Mouse (Mus musculus): ENCODE results near the gene Cdc42ep4. TPM values are rescaled to one million over a fixed set of nuclear protein-coding genes. Genes with fewer than 3 reads are reported as not detected.

The Cdc42ep4 gene
- polyA plus RNA-seq, 1 experiment from 2014 or later, result 109 TPM

DNA sequence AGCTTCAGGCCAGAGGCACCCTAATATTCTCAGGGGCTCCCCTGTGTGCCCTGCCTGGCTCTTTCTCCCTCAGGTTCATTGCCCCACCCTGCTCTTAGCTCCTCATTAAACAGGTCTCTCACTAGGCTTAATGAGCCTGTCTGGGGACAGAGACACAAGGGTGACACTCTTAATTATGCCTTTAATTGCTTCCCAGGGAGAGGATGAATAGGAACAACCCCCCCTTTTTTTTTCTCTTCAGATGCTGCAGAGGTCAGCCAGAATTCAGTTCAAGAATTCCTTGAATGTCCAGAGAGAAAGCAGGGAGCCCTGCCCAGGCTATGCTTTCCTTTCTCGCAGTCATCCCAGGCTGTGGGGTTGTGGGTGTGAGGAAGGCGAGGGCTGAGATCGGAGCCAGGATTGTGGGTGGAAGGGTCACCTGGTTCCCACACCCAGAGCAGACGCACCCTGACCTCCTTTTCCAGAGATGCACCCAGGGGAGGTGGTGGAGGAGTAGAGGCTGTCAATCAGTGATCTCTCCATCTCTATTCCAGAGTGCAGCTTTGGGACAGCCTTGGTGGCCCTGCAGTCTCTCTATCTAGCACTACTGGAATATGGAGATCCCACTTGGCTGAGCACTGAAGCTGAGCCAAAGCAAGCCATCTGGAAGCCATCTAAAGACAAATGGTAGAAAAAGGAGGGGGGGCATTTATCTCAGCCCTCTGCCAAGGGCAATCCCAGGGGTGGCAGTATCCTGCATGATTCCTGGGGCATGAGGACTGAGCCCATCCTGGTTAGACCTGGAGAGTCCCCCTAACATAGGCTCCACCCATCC is 26.2 kb downstream of the Cdc42ep4 start:
- WGBS, result 66% methylated on average over 4 of the region's 4 CpGs
- Histone ChIP-seq H3K27ac (peak overlapping the region; percentile 68), H3K4me3 (replicated peaks) (no peak overlapping the region), H3K4me2 (no peak overlapping the region), H3K36me3 (replicated peaks) (peaks cover 57% of the 10 kb centered on the region), H3K4me1 (peaks cover 11% of the 10 kb centered on the region), H3K9ac (no peak overlapping the region; the same call in 1 of the 2 replicates), H3K9me3 (no peaks in the 10 kb centered on the region), H3K27me3 (no peaks in the 10 kb centered on the region)
- ATAC-seq (ENCODE audit: low FRiP score), result peak; percentile 39; the same call in 1 of the 2 replicates

DNA sequence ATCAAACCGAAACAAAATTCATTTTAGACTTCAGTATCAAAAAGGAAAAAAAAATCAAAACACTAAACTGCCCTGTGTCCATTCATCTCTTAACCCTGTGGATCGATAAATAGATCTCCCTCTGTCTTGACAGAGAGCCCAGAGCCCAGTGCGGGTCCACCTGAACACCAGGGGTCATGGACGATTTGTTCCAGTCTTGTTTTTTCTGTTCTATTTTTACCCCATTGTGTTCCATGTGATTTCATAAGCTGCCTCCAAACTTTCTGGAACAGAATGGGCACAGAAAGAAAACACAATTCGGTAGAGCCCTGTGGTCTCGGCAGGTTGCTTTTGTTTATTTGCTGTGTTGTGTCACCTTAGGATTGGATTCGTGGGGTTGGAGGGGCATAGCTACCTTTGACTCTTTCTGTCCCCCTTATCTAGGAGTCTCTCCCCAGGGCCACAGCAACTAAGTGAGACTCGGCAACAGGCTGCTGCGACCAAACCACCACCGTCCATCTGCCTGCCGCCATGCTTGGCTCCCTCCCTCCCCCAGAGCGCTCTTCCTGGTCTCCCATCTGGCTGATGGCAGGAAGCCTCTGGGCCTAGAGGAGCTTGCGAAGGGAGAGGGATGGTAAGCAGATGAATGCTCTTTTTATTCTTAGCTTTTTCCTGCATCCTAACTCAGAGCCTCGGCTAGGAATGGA is 29.1 kb downstream of the Cdc42ep4 start:
- Histone ChIP-seq H3K27me3 (no peaks in the 10 kb centered on the region), H3K27ac (no peak overlapping the region), H3K4me2 (no peak overlapping the region), H3K4me3 (replicated peaks) (no peak overlapping the region), H3K9ac (no peak overlapping the region), H3K9me3 (no peaks in the 10 kb centered on the region), H3K36me3 (replicated peaks) (peaks cover 34% of the 10 kb centered on the region), H3K4me1 (peaks cover 17% of the 10 kb centered on the region)
- WGBS, result 82% methylated on average over 14 of the region's 14 CpGs
- no peak for ATAC-seq (ENCODE audit: low FRiP score)

DNA sequence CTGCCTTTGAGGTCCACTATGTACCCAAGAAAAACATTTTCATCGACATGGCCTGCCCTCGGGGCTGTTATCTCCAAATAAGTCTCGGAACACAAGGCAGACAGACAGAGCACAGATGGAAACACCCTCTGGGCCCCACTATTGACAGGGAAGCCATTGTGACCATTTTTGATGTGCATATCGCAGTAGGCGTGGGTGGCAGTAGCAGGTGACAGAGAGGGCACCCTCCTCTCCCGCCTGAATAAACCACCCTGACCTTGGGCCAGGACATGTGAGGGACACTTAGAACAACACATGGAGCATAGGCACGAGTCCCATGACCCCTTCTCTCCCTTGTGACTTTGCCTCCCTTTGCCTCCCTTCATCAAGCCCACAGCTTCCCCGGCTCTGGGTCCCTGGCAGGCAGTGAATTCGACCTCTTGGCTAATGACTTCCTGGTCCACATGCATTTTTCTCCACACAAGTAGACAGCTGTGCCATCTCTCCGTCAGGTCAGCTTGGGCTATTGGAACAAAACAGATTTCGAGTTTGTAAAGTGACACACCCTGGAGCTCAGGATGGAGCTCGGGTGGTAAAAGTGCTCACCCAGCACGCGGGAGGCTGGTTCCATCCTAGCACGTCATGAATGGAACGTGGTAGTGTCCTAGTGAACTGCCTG is 33.8 kb downstream of the Cdc42ep4 start:
- peaks cover 16% of the 10 kb centered on the region; the same call in 1 of the 2 replicates for H3K4me1 ChIP-seq

DNA sequence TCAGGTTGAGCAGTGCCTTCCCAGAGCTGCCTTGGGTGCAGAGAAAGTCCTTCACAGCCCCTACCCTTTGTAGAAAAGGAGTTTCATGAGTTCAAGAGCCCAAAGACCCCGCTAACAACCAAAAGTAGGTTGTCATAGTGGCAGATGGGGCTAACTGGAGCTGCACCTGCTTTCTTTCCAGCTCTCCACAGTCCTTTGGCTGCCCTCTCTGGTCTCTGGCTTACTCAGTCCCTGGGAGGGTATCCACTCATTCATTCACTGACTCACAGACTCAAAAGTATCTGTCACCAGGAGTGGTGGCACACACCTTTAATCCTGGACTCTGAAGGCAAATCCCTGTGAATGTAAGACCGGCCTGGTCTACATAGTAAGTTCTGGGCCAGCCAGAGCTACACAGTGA is 35.5 kb downstream of the Cdc42ep4 start:
- 90% methylated on average over 2 of the region's 2 CpGs for WGBS
- peaks cover 13% of the 10 kb centered on the region; the same call in 1 of the 2 replicates for H3K4me1 ChIP-seq
- H3K9ac ChIP-seq, result no peak overlapping the region
- H3K4me3 ChIP-seq (replicated peaks), result no peak overlapping the region
- no peak overlapping the region for H3K4me2 ChIP-seq
- H3K36me3 ChIP-seq (replicated peaks), result no peaks in the 10 kb centered on the region
- H3K27ac ChIP-seq, result no peak overlapping the region
- H3K9me3 ChIP-seq, result no peaks in the 10 kb centered on the region
- no peak for ATAC-seq (ENCODE audit: low FRiP score)
- no peaks in the 10 kb centered on the region for H3K27me3 ChIP-seq

More for the DNA sequence above, 33.8 kb downstream of the Cdc42ep4 start:
- Histone ChIP-seq H3K4me3 (replicated peaks) (no peak overlapping the region), H3K27ac (no peak overlapping the region), H3K9me3 (no peaks in the 10 kb centered on the region), H3K4me2 (no peak overlapping the region), H3K36me3 (replicated peaks) (no peaks in the 10 kb centered on the region), H3K9ac (no peak overlapping the region), H3K27me3 (no peaks in the 10 kb centered on the region)
- ATAC-seq (ENCODE audit: low FRiP score), result no peak
- 77% methylated on average over 16 of the region's 16 CpGs for WGBS

DNA sequence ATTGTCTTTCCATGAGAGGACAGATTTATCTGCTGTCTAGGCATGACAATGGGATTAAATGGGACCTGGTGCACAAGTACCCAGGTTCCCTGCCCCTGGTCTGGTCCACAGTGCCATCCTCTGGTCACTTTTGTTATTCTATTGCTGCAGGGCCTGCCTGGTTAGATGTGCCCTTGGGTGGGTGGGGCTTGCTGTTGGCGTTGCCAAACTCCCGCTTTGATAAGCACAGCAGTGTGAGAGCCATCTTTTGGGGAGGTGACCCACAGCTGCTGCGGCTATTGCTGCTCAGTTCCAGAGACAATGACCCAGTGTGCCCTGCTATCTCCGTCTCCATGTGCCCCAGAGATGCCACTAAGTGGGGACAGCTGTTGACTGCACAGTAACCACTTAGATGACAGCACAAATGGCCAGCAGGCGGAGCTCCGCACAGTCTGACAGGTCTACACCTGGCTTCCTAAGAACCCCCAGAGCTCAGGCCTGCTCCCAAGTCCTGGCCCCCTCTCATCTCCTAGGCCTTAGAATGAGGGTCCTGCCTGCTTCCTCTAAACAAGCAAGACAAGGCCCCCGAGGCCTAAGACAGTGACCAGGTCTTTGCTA is 36.5 kb downstream of the Cdc42ep4 start:
- Histone ChIP-seq H3K4me3 (replicated peaks) (no peak overlapping the region), H3K27ac (no peak overlapping the region), H3K9ac (no peak overlapping the region), H3K9me3 (no peaks in the 10 kb centered on the region), H3K4me2 (no peak overlapping the region), H3K4me1 (peaks cover 22% of the 10 kb centered on the region), H3K36me3 (replicated peaks) (no peaks in the 10 kb centered on the region), H3K27me3 (no peaks in the 10 kb centered on the region)
- ATAC-seq (ENCODE audit: low FRiP score), result no peak
- 66% methylated on average over 7 of the region's 7 CpGs for WGBS

DNA sequence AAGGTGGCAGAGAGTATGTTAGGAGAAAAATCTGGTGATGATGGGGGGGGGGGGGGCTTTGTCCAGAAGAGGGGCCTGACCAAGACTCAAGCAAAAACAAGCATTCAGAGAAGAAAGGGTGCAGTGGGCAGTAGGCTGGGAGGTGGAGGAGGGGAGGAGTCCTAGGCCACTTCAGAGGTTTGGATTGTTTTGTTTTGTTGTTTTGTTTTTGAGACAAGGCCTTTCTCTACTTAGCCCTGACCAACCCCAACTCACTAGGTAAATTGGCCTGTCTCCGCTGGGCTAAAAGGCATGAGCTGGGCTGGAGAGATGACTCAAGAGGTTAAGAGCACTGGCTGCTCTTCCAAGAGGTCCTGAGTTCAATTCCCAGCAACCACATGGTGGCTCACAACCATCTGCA is 40.6 kb downstream of the Cdc42ep4 start:
- H3K27me3 ChIP-seq, result peaks cover 26% of the 10 kb centered on the region
- H3K9ac ChIP-seq, result no peak overlapping the region
- peak overlapping the region; percentile 82; the same call in 1 of the 2 replicates for H3K27ac ChIP-seq
- H3K4me3 ChIP-seq (replicated peaks), result no peak overlapping the region
- H3K4me2 ChIP-seq, result peak overlapping the region; percentile 24; the same call in 1 of the 2 replicates
- no peaks in the 10 kb centered on the region for H3K9me3 ChIP-seq
- ATAC-seq (ENCODE audit: low FRiP score), result no peak
- peaks cover 32% of the 10 kb centered on the region for H3K4me1 ChIP-seq
- WGBS, result 25% methylated on average over 1 of the region's 1 CpGs
- peaks cover 4% of the 10 kb centered on the region for H3K36me3 ChIP-seq (replicated peaks)

DNA sequence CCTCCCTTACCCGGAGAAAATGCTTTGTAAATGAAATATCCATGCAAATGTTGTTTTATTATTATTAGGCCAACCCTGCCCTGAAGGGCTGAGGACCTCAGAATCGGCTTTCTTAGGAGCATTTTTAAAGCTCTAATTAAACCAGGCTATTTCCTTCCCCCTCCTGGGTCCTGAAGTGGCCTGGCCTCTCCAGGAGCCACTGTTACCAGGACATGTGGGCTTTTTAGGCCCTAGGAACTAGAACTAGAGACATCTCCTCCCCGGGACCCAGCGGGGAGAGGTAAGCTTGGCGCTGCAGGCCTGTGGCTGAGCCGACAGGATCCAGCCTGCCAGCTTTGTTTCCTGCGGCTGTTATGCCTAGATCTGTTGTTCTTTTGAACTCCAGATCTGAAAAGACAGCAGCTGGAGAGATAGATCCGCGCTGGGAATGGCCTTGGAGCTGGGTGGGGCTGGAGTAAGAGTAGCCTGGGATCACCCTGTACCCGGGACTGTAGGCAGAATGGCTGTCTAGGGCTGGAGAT is 41.4 kb downstream of the Cdc42ep4 start:
- Histone ChIP-seq H3K9ac (peak overlapping the region; percentile 29), H3K4me2 (peak overlapping the region; percentile 24), H3K9me3 (no peaks in the 10 kb centered on the region), H3K27ac (peak overlapping the region; percentile 82), H3K4me3 (replicated peaks) (no peak overlapping the region), H3K36me3 (replicated peaks) (peaks cover 4% of the 10 kb centered on the region), H3K27me3 (peaks cover 26% of the 10 kb centered on the region), H3K4me1 (peaks cover 32% of the 10 kb centered on the region)
- ATAC-seq (ENCODE audit: low FRiP score), result peak; percentile 24; the same call in 1 of the 2 replicates
- WGBS, result 0% methylated on average over 10 of the region's 10 CpGs

DNA sequence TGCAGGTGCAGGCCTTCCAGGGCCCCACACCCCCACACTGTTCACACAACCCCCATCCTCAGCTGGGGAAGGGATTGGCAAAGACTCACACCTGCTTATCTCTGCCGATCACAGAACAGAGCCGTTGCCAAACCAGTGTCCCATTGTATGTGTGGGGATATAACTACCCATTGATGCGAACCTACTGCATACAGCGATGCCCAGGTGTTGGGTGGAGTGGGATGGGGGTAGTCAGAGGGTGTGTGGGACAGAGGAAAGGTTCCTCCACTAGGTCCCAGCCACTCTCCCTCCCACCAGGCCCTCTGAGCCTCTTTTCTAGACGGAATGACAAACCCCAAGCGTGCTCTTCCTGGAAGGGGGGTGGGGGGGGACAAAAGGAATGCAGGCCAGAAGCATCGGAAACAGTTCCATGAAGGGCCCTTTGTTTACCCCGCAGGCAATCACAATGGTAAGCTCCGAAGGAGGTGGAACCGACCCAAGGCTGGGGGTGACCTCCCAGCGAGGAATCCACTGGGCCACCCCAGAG is 41.9 kb downstream of the Cdc42ep4 start, which contains the start of gene Cpsf4l:
Gene Cpsf4l (minus strand): TSS at position 287 of the 526 bp plus-strand sequence.
- Histone ChIP-seq H3K9ac (peak within 1 kb of the TSS; percentile 29), H3K4me2 (peak within 1 kb of the TSS; percentile 24)

DNA sequence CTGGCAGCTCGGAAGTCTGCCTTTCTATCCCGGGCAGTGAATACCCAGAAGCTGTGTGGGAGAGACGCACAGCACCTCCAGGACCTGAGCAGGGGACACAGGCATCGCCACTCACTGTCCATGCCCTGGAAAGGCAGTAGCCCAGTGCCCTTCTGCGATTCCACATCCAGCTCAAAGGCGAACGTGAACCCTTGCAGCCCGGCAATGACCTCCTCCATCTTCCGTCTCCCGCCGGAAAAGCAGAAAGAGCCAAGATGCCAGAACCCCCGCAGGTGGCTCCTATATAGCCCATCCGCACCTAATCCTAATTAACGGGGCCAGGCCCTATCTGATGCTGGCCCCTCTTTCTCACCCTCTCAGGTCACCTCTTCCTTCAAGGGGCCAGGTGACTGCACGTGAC is 42.4 kb downstream of the Cdc42ep4 start:
- peak; percentile 30; the same call in 1 of the 2 replicates for ATAC-seq (ENCODE audit: low FRiP score)
- H3K4me2 ChIP-seq, result peak overlapping the region; percentile 24; the same call in 1 of the 2 replicates
- H3K9ac ChIP-seq, result peak overlapping the region; percentile 29
- 13% methylated on average over 15 of the region's 15 CpGs for WGBS
- H3K9me3 ChIP-seq, result no peaks in the 10 kb centered on the region
- peaks cover 29% of the 10 kb centered on the region for H3K4me1 ChIP-seq
- no peak overlapping the region for H3K4me3 ChIP-seq (replicated peaks)
- 0 out of 2 replicates have a peak overlapping the region, but pooled peaks have one; percentile 82 for H3K27ac ChIP-seq
- H3K27me3 ChIP-seq, result peaks cover 26% of the 10 kb centered on the region
- H3K36me3 ChIP-seq (replicated peaks), result peaks cover 4% of the 10 kb centered on the region

More for the DNA sequence above, 41.9 kb downstream of the Cdc42ep4 start, which contains the start of gene Cpsf4l:
- ATAC-seq (ENCODE audit: low FRiP score), result peak; percentile 50
- H3K9me3 ChIP-seq, result no peaks in the 10 kb centered on the region
- H3K36me3 ChIP-seq (replicated peaks), result peaks cover 4% of the 10 kb centered on the region
- peaks cover 30% of the 10 kb centered on the region for H3K4me1 ChIP-seq
- peak within 1 kb of the TSS; percentile 82 for H3K27ac ChIP-seq
- H3K4me3 ChIP-seq (replicated peaks), result no peak within 1 kb of the TSS
- 2% methylated on average over 11 of the region's 11 CpGs for WGBS
- H3K27me3 ChIP-seq, result peaks cover 26% of the 10 kb centered on the region

DNA sequence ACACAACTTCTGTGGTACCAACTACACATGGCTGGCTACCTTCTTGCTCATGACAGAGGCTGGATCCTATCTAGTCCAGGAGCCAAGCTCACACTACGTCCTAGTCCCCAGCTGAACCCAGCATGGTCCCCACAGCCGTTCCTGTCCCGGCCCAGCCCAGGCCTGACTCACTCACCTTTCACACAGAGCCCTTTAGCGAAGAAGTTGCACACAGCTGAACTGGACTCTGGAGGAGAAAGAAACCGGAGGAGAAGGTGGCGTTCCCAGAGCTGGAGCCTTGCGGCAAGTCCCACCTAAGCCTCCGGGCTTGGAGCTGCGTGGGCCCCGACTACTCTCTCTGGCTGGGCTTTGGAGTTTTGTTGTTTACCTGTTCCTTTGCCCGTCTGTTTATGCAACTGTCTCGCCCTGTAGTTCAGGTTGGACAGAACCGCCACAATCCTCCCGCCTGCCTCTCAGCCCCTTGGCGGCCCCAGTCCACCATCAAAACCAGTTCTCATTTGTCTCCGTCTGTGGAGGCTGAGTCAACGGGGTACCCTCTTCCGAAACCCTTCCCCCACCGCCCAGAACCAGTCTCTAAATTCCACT is 43.0 kb downstream of the Cdc42ep4 start:
- ATAC-seq (ENCODE audit: low FRiP score), result no peak
- Histone ChIP-seq H3K4me3 (replicated peaks) (no peak overlapping the region), H3K27ac (no peak overlapping the region), H3K36me3 (replicated peaks) (peaks cover 4% of the 10 kb centered on the region), H3K27me3 (peaks cover 26% of the 10 kb centered on the region), H3K4me2 (no peak overlapping the region), H3K4me1 (peaks cover 27% of the 10 kb centered on the region), H3K9me3 (no peaks in the 10 kb centered on the region), H3K9ac (no peak overlapping the region)
- 46% methylated on average over 19 of the region's 19 CpGs for WGBS

DNA sequence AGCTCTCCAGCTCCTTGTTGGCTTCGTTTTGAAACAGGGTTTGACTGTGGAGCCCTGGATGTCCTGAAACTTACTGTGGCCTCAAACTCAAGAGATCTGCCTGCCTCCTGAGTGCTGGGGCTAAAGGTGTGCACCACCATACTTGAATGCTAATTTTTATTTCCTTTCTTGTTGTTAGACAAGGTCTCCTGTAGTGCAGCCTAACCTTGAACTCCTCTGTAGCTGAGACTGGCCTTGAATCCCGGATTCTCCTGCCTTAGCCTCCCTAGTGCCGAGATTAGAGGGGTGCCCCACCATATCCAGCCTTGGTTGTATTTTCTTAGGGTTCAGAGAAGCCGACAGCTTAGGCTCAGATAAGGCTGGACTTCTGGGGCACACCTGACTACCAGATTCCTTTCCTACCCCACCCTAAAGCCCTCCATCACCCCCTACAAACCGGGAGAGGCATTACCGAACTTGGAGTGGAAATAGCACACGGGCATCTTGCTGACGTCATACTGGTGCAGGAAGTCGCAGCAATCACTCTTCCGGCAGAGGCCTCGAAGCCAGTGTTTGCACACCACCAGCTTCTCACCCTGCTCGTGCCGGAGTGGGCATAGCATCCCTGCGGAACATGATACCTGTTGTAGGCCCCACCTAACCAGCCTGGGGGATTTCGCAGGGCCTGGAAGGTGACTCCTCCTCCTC is 45.6 kb downstream of the Cdc42ep4 start:
- H3K4me2 ChIP-seq, result no peak overlapping the region
- H3K9ac ChIP-seq, result no peak overlapping the region
- no peak overlapping the region for H3K27ac ChIP-seq
- no peak overlapping the region for H3K4me3 ChIP-seq (replicated peaks)
- peaks cover 4% of the 10 kb centered on the region for H3K36me3 ChIP-seq (replicated peaks)
- H3K9me3 ChIP-seq, result no peaks in the 10 kb centered on the region
- 91% methylated on average over 15 of the region's 15 CpGs for WGBS
- peaks cover 26% of the 10 kb centered on the region for H3K27me3 ChIP-seq
- no peak for ATAC-seq (ENCODE audit: low FRiP score)
- peaks cover 27% of the 10 kb centered on the region for H3K4me1 ChIP-seq
